Comparison of ENCODE assay signal across 10 mouse cellular contexts in genomic region chr6:124913721-124914285, GRCm38 (mm10). TPM values are rescaled to one million over a fixed set of nuclear protein-coding genes. Genes with fewer than 3 reads are reported as not detected.
DNase-seq lines count a peak whose midpoint lies in the region; ATAC-seq lines count a peak whose summit lies in the region.
"Had no signal": no experiment of that assay in that cellular context is flagged by ENCODE, and none has a peak within 500 bp of the region (broad histone marks: within the 10 kb centered on the region; RNA-seq: fewer than 3 reads in every experiment).

No protein-coding gene starts in this region.

- peak; percentile 46 for DNase-seq in cerebellum, adult 11-12 months
- no peak for DNase-seq in cerebellum, postnatal 25 days
- DNase-seq in 3134 (ENCODE audit: extremely low read depth, insufficient read length, low spot score) = peak; percentile 30
- peak; percentile 70 to 78 for DNase-seq in kidney, postnatal 36 days
- DNase-seq in right cerebral cortex, postnatal 36 days (ENCODE audit: low spot score in 2 of 2) = no peak
- no peak for DNase-seq in left cerebral cortex, postnatal 36 days (ENCODE audit: low spot score in 2 of 2)
- DNase-seq: cerebellum, postnatal 36 days had no signal

- peaks cover 14% of the 10 kb centered on the region for H3K36me3 ChIP-seq in forebrain, embryonic 16.5 days (ENCODE audit: control insufficient read depth, insufficient read depth)

- H3K27me3 ChIP-seq in forebrain, embryonic 16.5 days (replicated peaks; ENCODE audit: control insufficient read depth, insufficient read depth, low read length) = no peaks in the 10 kb centered on the region

- H3K9me3 ChIP-seq in forebrain, embryonic 16.5 days (ENCODE audit: control insufficient read depth, low read length) = no peaks in the 10 kb centered on the region

- no peak overlapping the region for H3K4me3 ChIP-seq in forebrain, embryonic 16.5 days (replicated peaks; ENCODE audit: low read length)

- no peak for ATAC-seq in forebrain, embryonic 16.5 days
- ATAC-seq in monocyte, adult 5-6 weeks (replicated peaks; ENCODE audit: insufficient number of reproducible peaks, low FRiP score, low TSS enrichment, poor library complexity, severe bottlenecking) = no peak

- peaks cover 44% of the 10 kb centered on the region for H3K4me1 ChIP-seq in forebrain, embryonic 16.5 days (replicated peaks; ENCODE audit: control insufficient read depth, insufficient read depth, low read length)

- no peak overlapping the region for H3K4me2 ChIP-seq in forebrain, embryonic 16.5 days (ENCODE audit: low read length)

- H3K9ac ChIP-seq in forebrain, embryonic 16.5 days (replicated peaks; ENCODE audit: low read depth, low read length) = no peak overlapping the region

- intact Hi-C loops in left cerebral cortex, postnatal 36 days (cut with DNase I) = no loop called here

- 76% methylated on average over 14 of the region's 14 CpGs for WGBS in forebrain, embryonic 16.5 days

- 0 out of 2 replicates have a peak overlapping the region, but pooled peaks have one; percentile 9 for H3K27ac ChIP-seq in forebrain, embryonic 16.5 days (ENCODE audit: low read length)

RNA-seq across cellular contexts. Expression of gene Lag3, which starts 2.3 kb away (rescaled TPM):
- 1.7 and 2.9 TPM in 2 replicates for polyA plus RNA-seq in forebrain, embryonic 16.5 days (2015; fragmentation: Nextera tagmentation; extraction: Ambion mirVana)
- total RNA-seq in monocyte, adult 5-6 weeks (2017) = 0.68 TPM in 1 of 3 replicates, not detected in the others
- 1 to 10 TPM; 2.7 to 3.1 TPM for total RNA-seq in left cerebral cortex, postnatal 36 days (2021)

RNA-seq across cellular contexts. Expression of gene Ptms, which starts 6.1 kb away (rescaled TPM):
- 666 and 701 TPM in 2 replicates for polyA plus RNA-seq in forebrain, embryonic 16.5 days (2015; fragmentation: Nextera tagmentation; extraction: Ambion mirVana)
- 89.3 to 145 TPM (median 115 TPM) in 3 replicates for total RNA-seq in monocyte, adult 5-6 weeks (2017)
- total RNA-seq in left cerebral cortex, postnatal 36 days (2021) = 1,000 to 10,000 TPM in 1 of 2 experiments, 100 to 1,000 TPM in 1; 913 to 1,047 TPM

RNA-seq across cellular contexts. Expression of gene Mlf2, which starts 17.4 kb away (rescaled TPM):
- polyA plus RNA-seq in forebrain, embryonic 16.5 days (2015; fragmentation: Nextera tagmentation; extraction: Ambion mirVana) = 459 and 463 TPM in 2 replicates
- total RNA-seq in monocyte, adult 5-6 weeks (2017) = 46.8 to 65.2 TPM (median 56.4 TPM) in 3 replicates
- total RNA-seq in left cerebral cortex, postnatal 36 days (2021) = 100 to 1,000 TPM; 606 to 697 TPM

RNA-seq across cellular contexts. Expression of gene Cd4, which starts 25.8 kb away (rescaled TPM):
- polyA plus RNA-seq in forebrain, embryonic 16.5 days (2015; fragmentation: Nextera tagmentation; extraction: Ambion mirVana) = 0.06 and 0.30 TPM in 2 replicates
- total RNA-seq in monocyte, adult 5-6 weeks (2017) = 3.1 to 5.2 TPM (median 4.0 TPM) in 3 replicates
- 1 to 10 TPM; 5.4 to 5.8 TPM for total RNA-seq in left cerebral cortex, postnatal 36 days (2021)
- polyA plus RNA-seq: C2C12 had no signal

RNA-seq across cellular contexts. Expression of gene Gpr162, which starts 50.0 kb away (rescaled TPM):
- polyA plus RNA-seq in forebrain, embryonic 16.5 days (2015; fragmentation: Nextera tagmentation; extraction: Ambion mirVana) = 21.8 and 28.8 TPM in 2 replicates
- total RNA-seq in monocyte, adult 5-6 weeks (2017) = 0.38 TPM in 1 of 3 replicates, not detected in the others
- 100 to 1,000 TPM; 218 to 235 TPM for total RNA-seq in left cerebral cortex, postnatal 36 days (2021)

Comparison
In these comparisons a context has a peak if more than half of its experiments do, and no peak if none do; other contexts are left out.
1. DNase-seq: peak in cerebellum, adult 11-12 months (single experiment), 3134 (single experiment) and kidney, postnatal 36 days (2 of 2); none in cerebellum, postnatal 25 days (0 of 2), right cerebral cortex, postnatal 36 days (0 of 2) and left cerebral cortex, postnatal 36 days (0 of 2).